Mouse (Mus musculus) limb, embryonic 14.5 days (tissue): Measurements from ENCODE around the gene Gm27029. TPM values are rescaled to one million over a fixed set of nuclear protein-coding genes. Genes with fewer than 3 reads are reported as not detected.
"Not testable (repeated sequence)": the region's sequence is repeated elsewhere in the genome, so short reads cannot be mapped to it uniquely, and the experiment has no call there.

Experiments used
- ATAC-seq: fragments of 200-750 bp; cut with Nextera tagmentation; 2 replicates; pipeline ENCODE4 v1.8.0; 2017; ENCODE audit warnings: low read depth, moderate number of reproducible peaks, moderate TSS enrichment; ENCODE audit not compliant: low FRiP score
- DNase-seq: peaks from one replicate; pipeline ENCODE4 v3.0.0-alpha.2; 2015; ENCODE audit warnings: low spot score
- H3K27ac ChIP-seq: fragments of 300-500 bp; sonication (generic); replicated peaks from 2 replicates; pipeline ENCODE4 v1.5.1; 2014; ENCODE audit warnings: low read depth, mild to moderate bottlenecking, low read length, moderate library complexity, mixed read lengths
- H3K27me3 ChIP-seq: fragments of 300-500 bp; sonication (generic); 2 replicates; pipeline ENCODE4 v1.6.1; 2014; ENCODE audit warnings: low read length, mixed read lengths; ENCODE audit not compliant: control insufficient read depth, insufficient read depth
- H3K36me3 ChIP-seq: fragments of 300-500 bp; sonication (generic); 2 replicates; pipeline ENCODE4 v1.6.1; 2014; ENCODE audit warnings: mild to moderate bottlenecking, low read length, moderate library complexity, mixed read lengths; ENCODE audit not compliant: control insufficient read depth, insufficient read depth
- H3K4me1 ChIP-seq: fragments of 300-500 bp; sonication (generic); 2 replicates; pipeline ENCODE4 v1.6.1; 2014; ENCODE audit warnings: antibody characterized with exemption, low read length, mixed read lengths; ENCODE audit not compliant: control insufficient read depth, insufficient read depth
- H3K4me2 ChIP-seq: fragments of 300-500 bp; sonication (generic); replicated peaks from 2 replicates; pipeline ENCODE4 v1.6.1; 2014; ENCODE audit warnings: low read depth, mild to moderate bottlenecking, low read length, moderate library complexity; ENCODE audit not compliant: severe bottlenecking
- H3K4me3 ChIP-seq: fragments of 300-500 bp; sonication (generic); replicated peaks from 2 replicates; pipeline ENCODE4 v1.5.1; 2014; ENCODE audit warnings: low read length
- H3K9ac ChIP-seq: fragments of 300-500 bp; sonication (generic); 2 replicates; pipeline ENCODE4 v1.6.1; 2014; ENCODE audit warnings: mild to moderate bottlenecking, low read depth, low read length, moderate library complexity; ENCODE audit not compliant: severe bottlenecking
- H3K9me3 ChIP-seq: fragments of 300-500 bp; sonication (generic); 2 replicates; pipeline ENCODE4 v1.6.1; 2016; ENCODE audit warnings: low read length; ENCODE audit not compliant: control insufficient read depth
- POLR2A ChIP-seq: fragments of 200-500 bp; IDR thresholded peaks from 2 replicates; pipeline ENCODE4 v1.8.0; 2012; ENCODE audit warnings: inconsistent platforms, mild to moderate bottlenecking, moderate library complexity, borderline replicate concordance; ENCODE audit not compliant: insufficient read depth, insufficient read length; ENCODE audit errors: extremely low read depth
- WGBS: fragments of 180-500 bp; shearing (Covaris S2); extraction: QIAGEN DNeasy Blood & Tissue Kit; methylation state at CpG from one replicate; pipeline ENCODE4 v1.1.7; 2014; 5-methylcytosine and 5-hydroxymethylcytosine counted together
- polyA plus RNA-seq, 2 experiments: library from polyadenylated mRNA; depleted of rRNA in 1 of 2; stranded (reverse) in 1 of 2; unstranded in 1 of 2; fragments of >200 nt; fragmentation: Nextera tagmentation in 1 of 2; extraction: Ambion mirVana in 1 of 2; gene quantifications; 2 replicates each; pipeline versions ENCODE4 v1.2.1 to v1.2.3; 2012 to 2014

Gene Gm27029
- polyA plus RNA-seq, 2 experiments: 4.2 to 12.1 TPM

DNA sequence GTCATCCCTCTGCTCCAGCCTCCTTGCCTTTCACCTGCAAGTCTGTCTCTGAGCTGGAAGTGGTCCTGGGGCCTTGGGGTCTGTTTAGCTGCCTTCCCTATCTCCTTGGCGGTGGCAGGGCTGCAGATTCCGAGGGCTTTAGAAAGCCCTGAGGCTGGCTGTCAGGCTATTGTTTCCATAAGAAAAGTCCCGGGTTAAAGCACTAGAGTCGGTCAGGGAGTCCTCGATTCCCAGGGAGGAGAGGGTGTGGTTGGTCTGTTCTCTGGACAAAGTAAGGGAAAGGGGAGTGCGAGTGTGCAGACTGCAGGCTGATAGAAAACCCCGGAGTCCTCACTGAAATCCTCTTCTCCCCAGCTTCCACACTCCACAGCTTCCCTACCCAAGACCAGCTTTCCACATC, 45.6 kb upstream of the Gm27029 start:
- Histone ChIP-seq H3K9me3 (no peaks in the 10 kb centered on the region), H3K27me3 (no peaks in the 10 kb centered on the region), H3K4me3 (no peak overlapping the region), H3K27ac (no peak overlapping the region), H3K9ac (no peak overlapping the region), H3K4me2 (no peak overlapping the region), H3K4me1 (peaks cover 6% of the 10 kb centered on the region), H3K36me3 (no peaks in the 10 kb centered on the region)
- ATAC-seq (no peak), DNase-seq (no peak)
- WGBS: 52% methylated on average over 7 of the region's 7 CpGs
- TF ChIP-seq POLR2A: no peak

DNA sequence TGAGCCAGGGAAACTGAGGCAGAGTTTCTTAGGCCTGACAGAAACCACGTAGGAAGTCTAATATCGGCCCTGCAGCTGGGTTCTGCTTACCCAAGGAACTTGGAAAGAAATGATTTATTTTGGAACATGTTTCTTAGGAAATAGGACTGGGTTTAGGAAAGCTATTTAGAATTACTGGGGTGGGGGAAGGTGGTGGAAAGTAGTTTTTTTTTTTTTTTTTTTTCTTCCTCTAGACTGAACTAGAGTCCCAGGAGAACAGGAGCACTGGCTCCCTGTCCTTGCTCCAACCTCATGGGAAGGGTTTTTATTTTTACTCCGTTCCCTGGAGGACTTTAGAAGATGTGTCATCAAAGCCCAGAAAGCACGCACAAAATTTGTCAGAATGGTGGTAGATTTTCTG, 44.6 kb upstream of the Gm27029 start:
- ATAC-seq (no peak), DNase-seq (no peak)
- peak overlapping the region; percentile 95 for H3K4me2 ChIP-seq
- no peaks in the 10 kb centered on the region for H3K36me3 ChIP-seq
- peak overlapping the region; percentile 70; the same call in 1 of the 2 replicates for H3K4me3 ChIP-seq
- H3K9me3 ChIP-seq: no peaks in the 10 kb centered on the region
- 64% methylated on average over 4 of the region's 4 CpGs for WGBS
- no peak overlapping the region; the same call in 1 of the 2 replicates for H3K9ac ChIP-seq
- no peak overlapping the region for H3K27ac ChIP-seq
- no peaks in the 10 kb centered on the region for H3K27me3 ChIP-seq
- H3K4me1 ChIP-seq: peaks cover 16% of the 10 kb centered on the region
- no peak for TF ChIP-seq POLR2A

DNA sequence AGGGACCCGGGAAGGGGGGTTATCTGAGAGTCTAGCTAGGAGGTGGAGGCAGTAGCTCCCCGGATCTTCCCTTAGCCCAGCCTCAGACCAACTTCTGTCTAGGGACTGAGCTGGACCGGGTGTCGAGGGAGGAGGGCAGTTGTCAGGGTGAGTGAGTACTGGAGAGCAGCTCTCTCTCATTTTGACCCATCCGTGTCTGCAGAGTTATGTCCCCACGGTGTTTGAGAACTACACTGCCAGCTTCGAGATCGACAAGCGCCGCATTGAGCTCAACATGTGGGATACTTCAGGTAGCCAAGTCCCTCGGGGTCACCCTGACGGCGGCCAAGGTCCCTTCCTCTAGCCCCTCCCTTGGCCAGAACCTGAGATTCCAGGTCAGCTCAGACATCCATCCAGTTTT, 44.1 kb upstream of the Gm27029 start:
- peak overlapping the region; percentile 95 for H3K4me2 ChIP-seq
- no peak overlapping the region for H3K27ac ChIP-seq
- peak overlapping the region; percentile 70 for H3K4me3 ChIP-seq
- ATAC-seq: no peak
- DNase-seq: no peak
- no peaks in the 10 kb centered on the region for H3K27me3 ChIP-seq
- H3K9ac ChIP-seq: peak overlapping the region; percentile 61
- WGBS: 2% methylated on average over 13 of the region's 13 CpGs
- H3K9me3 ChIP-seq: no peaks in the 10 kb centered on the region
- H3K36me3 ChIP-seq: no peaks in the 10 kb centered on the region
- H3K4me1 ChIP-seq: peaks cover 19% of the 10 kb centered on the region
- TF ChIP-seq POLR2A: no peak

DNA sequence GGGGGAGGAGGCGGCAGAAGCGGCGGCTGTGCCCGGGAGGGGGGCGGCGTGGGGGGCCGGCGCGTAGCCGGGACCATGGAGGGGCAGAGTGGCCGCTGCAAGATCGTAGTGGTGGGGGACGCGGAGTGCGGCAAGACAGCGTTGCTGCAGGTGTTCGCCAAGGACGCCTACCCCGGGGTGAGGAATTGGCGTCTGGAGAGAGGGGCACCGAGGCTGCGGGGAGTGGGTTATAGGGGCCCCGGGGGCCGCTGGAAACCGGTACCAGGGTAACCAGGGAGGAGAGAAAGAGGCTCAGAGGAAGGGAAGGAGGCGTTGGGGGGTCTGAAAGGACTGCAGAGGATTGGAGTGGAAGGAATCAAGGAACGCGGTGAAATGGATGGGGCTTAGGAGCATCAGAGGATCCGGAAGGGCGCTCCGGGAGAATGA, 43.7 kb upstream of the Gm27029 start:
- no peak for TF ChIP-seq POLR2A

DNA sequence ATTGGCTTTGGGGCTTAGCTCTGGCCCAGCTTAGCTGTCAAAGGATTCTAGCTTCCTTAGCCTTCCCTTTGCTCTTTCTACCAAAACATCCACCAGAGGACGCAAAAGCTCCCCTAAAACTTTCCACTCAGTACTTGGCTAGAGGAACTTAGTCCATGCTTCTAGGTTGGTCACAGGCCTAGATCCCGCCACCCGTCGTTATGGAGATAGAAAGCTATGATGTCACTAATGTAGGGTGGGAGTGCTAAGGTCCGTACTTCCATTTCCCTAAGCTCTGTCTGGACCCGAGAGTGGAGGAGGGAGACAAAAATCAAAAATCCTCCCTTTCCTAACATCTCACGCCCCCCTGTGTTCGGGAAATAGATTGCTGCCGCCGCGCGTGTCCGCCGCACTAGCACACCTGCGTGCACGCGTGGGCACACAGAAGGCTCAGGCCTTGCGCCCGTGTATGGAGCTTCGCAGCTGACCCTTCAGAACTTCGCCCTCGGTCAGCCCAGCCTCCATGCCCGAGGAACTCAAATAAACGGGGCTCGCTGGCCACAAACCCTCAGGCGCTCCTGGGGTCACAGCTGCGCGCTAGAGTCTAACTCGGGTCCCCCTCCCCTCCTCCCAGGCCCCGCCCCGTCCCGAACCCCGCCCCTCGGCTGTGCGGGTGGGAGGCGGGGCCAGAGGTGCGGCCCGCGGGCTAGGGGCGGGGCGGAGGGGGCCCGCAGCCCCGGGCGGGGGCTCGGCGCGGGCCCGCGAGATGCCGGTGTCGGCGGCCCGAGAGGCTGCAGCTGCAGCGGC, 43.1 kb upstream of the Gm27029 start:
- H3K27ac ChIP-seq: no peak overlapping the region

More for the DNA sequence above, 43.7 kb upstream of the Gm27029 start:
- H3K27ac ChIP-seq: no peak overlapping the region
- DNase-seq (peak; percentile 5), ATAC-seq (peak; percentile 10)
- H3K4me2 ChIP-seq: peak overlapping the region; percentile 95
- WGBS: under 1% methylated on average over 21 of the region's 31 CpGs
- peaks cover 23% of the 10 kb centered on the region for H3K4me1 ChIP-seq
- H3K9ac ChIP-seq: peak overlapping the region; percentile 61
- H3K9me3 ChIP-seq: no peaks in the 10 kb centered on the region
- H3K4me3 ChIP-seq: peak overlapping the region; percentile 70
- H3K36me3 ChIP-seq: no peaks in the 10 kb centered on the region
- H3K27me3 ChIP-seq: no peaks in the 10 kb centered on the region

DNA sequence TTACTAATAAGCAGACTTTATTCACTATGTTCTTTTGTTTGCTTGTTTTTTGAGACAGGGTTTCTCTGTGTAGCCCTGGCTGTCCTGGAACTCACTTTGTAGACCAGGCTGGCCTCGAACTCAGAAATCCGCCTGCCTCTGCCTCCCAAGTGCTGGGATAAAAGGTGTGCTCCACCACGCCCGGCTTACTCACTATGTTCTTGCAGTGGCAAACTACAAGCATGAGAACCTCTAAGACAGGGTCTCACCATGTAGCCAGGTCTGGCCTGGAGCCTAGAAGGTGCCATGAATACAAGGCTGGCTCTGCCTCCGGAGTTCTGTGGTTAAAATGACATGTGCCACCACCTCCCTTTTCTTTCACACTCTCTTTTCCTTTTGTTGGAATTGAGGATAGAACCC, 42.0 kb upstream of the Gm27029 start:
- WGBS: 65% methylated on average over 5 of the region's 5 CpGs
- not testable (repeated sequence) for ATAC-seq, H3K9me3 ChIP-seq, H3K36me3 ChIP-seq, H3K9ac ChIP-seq, H3K27ac ChIP-seq, H3K27me3 ChIP-seq, DNase-seq
- Histone ChIP-seq H3K4me3 (peak overlapping the region; percentile 82), H3K4me2 (peak overlapping the region; percentile 90), H3K4me1 (peaks cover 24% of the 10 kb centered on the region)

More for the DNA sequence above, 43.1 kb upstream of the Gm27029 start:
- Histone ChIP-seq H3K9ac (peak overlapping the region; percentile 61), H3K4me2 (peak overlapping the region; percentile 95), H3K36me3 (no peaks in the 10 kb centered on the region), H3K4me1 (peaks cover 24% of the 10 kb centered on the region), H3K27me3 (no peaks in the 10 kb centered on the region), H3K9me3 (no peaks in the 10 kb centered on the region), H3K4me3 (peak overlapping the region; percentile 70)
- under 1% methylated on average over 43 of the region's 54 CpGs for WGBS
- no peak for TF ChIP-seq POLR2A
- DNase-seq (peak; percentile 69), ATAC-seq (peak; percentile 84)
